22 mouse cellular contexts compared by ENCODE assay signal in genomic region chr1:132229667-132230066, GRCm38 (mm10). TPM values are rescaled to one million over a fixed set of nuclear protein-coding genes. Genes with fewer than 3 reads are reported as not detected.
"Had no signal": no experiment of that assay in that cellular context is flagged by ENCODE, and none has a peak within 500 bp of the region (broad histone marks: within the 10 kb centered on the region; RNA-seq: fewer than 3 reads in every experiment).

Gene Gm10188, minus strand, starts transcription at chr1:132229767.

- H3K4me1 ChIP-seq: stomach, embryonic 15.5 days had no signal

- H3K27ac ChIP-seq: neural tube, embryonic 13.5 days; stomach, embryonic 15.5 days; stomach, postnatal 0 days had no signal

- H3K27me3 ChIP-seq: neural tube, embryonic 13.5 days; stomach, embryonic 15.5 days had no signal

- DNase-seq: retina, postnatal 1 day; right cerebral cortex, adult 18-20 months; right cerebral cortex, postnatal 14 days; right cerebral cortex, postnatal 25 days; right cerebral cortex, postnatal 4 days; spleen, adult 18-20 months; thymus, adult 18-20 months; thymus, adult 2 months; thymus, postnatal 14 days; thymus, postnatal 25 days; thymus, postnatal 36 days; thymus, postnatal 4 days had no signal

- H3K4me3 ChIP-seq: neural tube, embryonic 13.5 days; stomach, embryonic 15.5 days had no signal

- H3K9me3 ChIP-seq: neural tube, embryonic 13.5 days; stomach, embryonic 15.5 days had no signal

- H3K36me3 ChIP-seq: stomach, embryonic 15.5 days had no signal

- H3K4me2 ChIP-seq: neural tube, embryonic 13.5 days; stomach, embryonic 15.5 days had no signal

- H3K9ac ChIP-seq: neural tube, embryonic 13.5 days; stomach, embryonic 15.5 days had no signal

RNA-seq across cellular contexts. Expression of gene Gm10188, which starts in this region (rescaled TPM):
- polyA plus RNA-seq: neural tube, embryonic 11.5 days; neural tube, embryonic 13.5 days; small intestine, adult 2 months; spleen, adult 2 months; stomach, embryonic 14.5 days; stomach, embryonic 15.5 days; stomach, embryonic 16.5 days; stomach, postnatal 0 days; thymus, adult 2 months; thymus, postnatal 0 days; urinary bladder, adult 2 months had no signal
